Mouse (Mus musculus): Measurements from ENCODE around the gene Coq5. TPM values are rescaled to one million over a fixed set of nuclear protein-coding genes. Genes with fewer than 3 reads are reported as not detected.

Gene Coq5
- total and polyA plus RNA-seq, 2 experiments from 2014 or later = 29.6 to 42.8 TPM

GRCm38 (mm10) chr5:115333626-115334025 is 54.2 kb downstream of the Coq5 start:
- Histone ChIP-seq H3K27ac (ENCODE audit: low read depth, low read length) (no peak overlapping the region), H3K27me3 (ENCODE audit: insufficient read depth, low read length) (no peaks in the 10 kb centered on the region), H3K4me2 (ENCODE audit: low read depth, low read length, poor library complexity, severe bottlenecking) (no peak overlapping the region), H3K36me3 (ENCODE audit: insufficient read depth, low read length) (peaks cover 50% of the 10 kb centered on the region), H3K4me3 (ENCODE audit: low read depth, low read length) (no peak overlapping the region), H3K9me3 (ENCODE audit: low read length) (no peaks in the 10 kb centered on the region), H3K4me1 (ENCODE audit: insufficient read depth, low read length) (0 out of 2 replicates have a peak, but pooled peaks cover 4% of the 10 kb centered on the region), H3K9ac (replicated peaks; ENCODE audit: low read length, poor library complexity, severe bottlenecking) (no peak overlapping the region)
- 85% methylated on average over 3 of the region's 3 CpGs for WGBS
- TF ChIP-seq CTCF (IDR thresholded peaks at IDR 0.05) = no peak
- DNase-seq (ENCODE audit: low spot score) (no peak), ATAC-seq (ENCODE audit: low FRiP score) (no peak)

DNA sequence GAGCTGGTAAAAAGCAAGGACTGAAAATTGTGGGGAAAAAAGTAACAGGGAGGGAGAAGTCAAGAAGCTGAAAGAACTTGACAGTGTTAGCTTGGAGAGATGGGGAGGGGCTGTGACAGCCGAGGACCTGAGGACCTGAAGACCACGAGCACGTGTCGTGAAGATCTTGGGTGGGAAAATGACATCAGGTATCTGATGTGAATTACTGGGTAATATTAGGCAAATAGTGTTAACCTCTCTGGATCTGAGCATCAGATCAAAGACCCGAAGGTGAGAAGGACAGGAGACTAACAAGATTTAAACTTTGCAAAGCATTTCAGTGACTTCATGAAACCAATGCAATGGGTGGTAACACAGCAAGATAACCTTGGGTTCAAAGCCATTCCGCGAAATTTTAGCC is 60.5 kb downstream of the Coq5 start:
- WGBS = 26% methylated on average over 7 of the region's 7 CpGs
- Histone ChIP-seq H3K4me3 (ENCODE audit: low read depth, low read length) (peak overlapping the region; percentile 90), H3K27me3 (ENCODE audit: insufficient read depth, low read length) (no peaks in the 10 kb centered on the region), H3K9ac (replicated peaks; ENCODE audit: low read length, poor library complexity, severe bottlenecking) (peak overlapping the region; percentile 90; the same call in 1 of the 2 replicates), H3K9me3 (ENCODE audit: low read length) (no peaks in the 10 kb centered on the region), H3K36me3 (ENCODE audit: insufficient read depth, low read length) (peaks cover 33% of the 10 kb centered on the region), H3K4me2 (ENCODE audit: low read depth, low read length, poor library complexity, severe bottlenecking) (peak overlapping the region; percentile 69), H3K27ac (ENCODE audit: low read depth, low read length) (no peak overlapping the region), H3K4me1 (ENCODE audit: insufficient read depth, low read length) (peaks cover 5% of the 10 kb centered on the region)
- TF ChIP-seq CTCF (IDR thresholded peaks at IDR 0.05) = no peak
- DNase-seq (ENCODE audit: low spot score) (no peak), ATAC-seq (ENCODE audit: low FRiP score) (no peak)

- no peaks in the 10 kb centered on the region for H3K9me3 ChIP-seq (ENCODE audit: low read length)
- peak within 1 kb of the TSS; percentile 90 for H3K4me3 ChIP-seq (ENCODE audit: low read depth, low read length)
- under 1% methylated on average over 62 of the region's 62 CpGs for WGBS
- peaks cover 32% of the 10 kb centered on the region for H3K36me3 ChIP-seq (ENCODE audit: insufficient read depth, low read length)
- TF ChIP-seq CTCF (IDR thresholded peaks at IDR 0.05) = peak; percentile 42
- peak within 1 kb of the TSS; percentile 90 for H3K9ac ChIP-seq (replicated peaks; ENCODE audit: low read length, poor library complexity, severe bottlenecking)
- H3K4me1 ChIP-seq (ENCODE audit: insufficient read depth, low read length) = peaks cover 5% of the 10 kb centered on the region
- peak within 1 kb of the TSS; percentile 81 for H3K27ac ChIP-seq (ENCODE audit: low read depth, low read length)
- no peaks in the 10 kb centered on the region for H3K27me3 ChIP-seq (ENCODE audit: insufficient read depth, low read length)
- DNase-seq (ENCODE audit: low spot score) (peak; percentile 92), ATAC-seq (ENCODE audit: low FRiP score) (peak; percentile 92)
- peak within 1 kb of the TSS; percentile 69 for H3K4me2 ChIP-seq (ENCODE audit: low read depth, low read length, poor library complexity, severe bottlenecking)
These were observed 61.3 kb downstream of the Coq5 start, which contains the start of the genes Gatc and Triap1 for GRCm38 (mm10) chr5:115340577-115341313. Gene Gatc (minus strand): TSS chr5:115341178. Gene Triap1 (plus strand): TSS chr5:115341225.

GRCm38 (mm10) chr5:115341314-115342165 is 62.1 kb downstream of the Coq5 start:
- Histone ChIP-seq H3K27ac (ENCODE audit: low read depth, low read length) (peak overlapping the region; percentile 81), H3K9me3 (ENCODE audit: low read length) (no peaks in the 10 kb centered on the region), H3K4me2 (ENCODE audit: low read depth, low read length, poor library complexity, severe bottlenecking) (peak overlapping the region; percentile 69), H3K4me3 (ENCODE audit: low read depth, low read length) (peak overlapping the region; percentile 90), H3K9ac (replicated peaks; ENCODE audit: low read length, poor library complexity, severe bottlenecking) (peak overlapping the region; percentile 90), H3K36me3 (ENCODE audit: insufficient read depth, low read length) (peaks cover 28% of the 10 kb centered on the region), H3K27me3 (ENCODE audit: insufficient read depth, low read length) (no peaks in the 10 kb centered on the region), H3K4me1 (ENCODE audit: insufficient read depth, low read length) (peaks cover 5% of the 10 kb centered on the region)
- DNase-seq (ENCODE audit: low spot score) = no peak
- no peak for TF ChIP-seq CTCF (IDR thresholded peaks at IDR 0.05)
- no peak for ATAC-seq (ENCODE audit: low FRiP score)
- WGBS = 12% methylated on average over 36 of the region's 36 CpGs

Other genes with a start within 250 kb of the Coq5 start
- not detected in 2 replicates for gene Gm10401, start 181.4 kb upstream of the Coq5 start, total RNA-seq (2014; rRNA removed)
- gene Gm10401, start 181.4 kb upstream of the Coq5 start, polyA plus RNA-seq (2015; fragmentation: Nextera tagmentation; extraction: Ambion mirVana) = 42.9 and 44.1 TPM in 2 replicates
- gene Acads, start 160.3 kb upstream of the Coq5 start, total RNA-seq (2014; rRNA removed) = 16.5 and 17.4 TPM in 2 replicates
- gene Acads, start 160.3 kb upstream of the Coq5 start, polyA plus RNA-seq (2015; fragmentation: Nextera tagmentation; extraction: Ambion mirVana) = 13.4 and 14.1 TPM in 2 replicates
- 28.4 and 30.0 TPM in 2 replicates for gene Unc119b, start 144.7 kb upstream of the Coq5 start, total RNA-seq (2014; rRNA removed)
- 16.9 and 18.4 TPM in 2 replicates for gene Unc119b, start 144.7 kb upstream of the Coq5 start, polyA plus RNA-seq (2015; fragmentation: Nextera tagmentation; extraction: Ambion mirVana)
- gene Mlec, start 121.5 kb upstream of the Coq5 start, total RNA-seq (2014; rRNA removed) = 61.7 and 64.6 TPM in 2 replicates
- gene Mlec, start 121.5 kb upstream of the Coq5 start, polyA plus RNA-seq (2015; fragmentation: Nextera tagmentation; extraction: Ambion mirVana) = 11.4 and 16.2 TPM in 2 replicates
- gene Cabp1, start 85.3 kb upstream of the Coq5 start, total RNA-seq (2014; rRNA removed) = 15.5 and 29.8 TPM in 2 replicates
- gene Cabp1, start 85.3 kb upstream of the Coq5 start, polyA plus RNA-seq (2015; fragmentation: Nextera tagmentation; extraction: Ambion mirVana) = 11.1 and 12.7 TPM in 2 replicates
- 33.2 and 41.5 TPM in 2 replicates for gene Pop5, start 43.8 kb upstream of the Coq5 start, total RNA-seq (2014; rRNA removed)
- 95.5 and 101 TPM in 2 replicates for gene Pop5, start 43.8 kb upstream of the Coq5 start, polyA plus RNA-seq (2015; fragmentation: Nextera tagmentation; extraction: Ambion mirVana)
- gene Rnf10, start 6.8 kb upstream of the Coq5 start, total RNA-seq (2014; rRNA removed) = 103 and 118 TPM in 2 replicates
- 154 and 158 TPM in 2 replicates for gene Rnf10, start 6.8 kb upstream of the Coq5 start, polyA plus RNA-seq (2015; fragmentation: Nextera tagmentation; extraction: Ambion mirVana)
- gene Dynll1, start 21.3 kb downstream of the Coq5 start, total RNA-seq (2014; rRNA removed) = 196 and 214 TPM in 2 replicates
- gene Dynll1, start 21.3 kb downstream of the Coq5 start, polyA plus RNA-seq (2015; fragmentation: Nextera tagmentation; extraction: Ambion mirVana) = 893 and 930 TPM in 2 replicates
- gene Srsf9, start 47.5 kb downstream of the Coq5 start, total RNA-seq (2014; rRNA removed) = 44.1 and 45.5 TPM in 2 replicates
- gene Srsf9, start 47.5 kb downstream of the Coq5 start, polyA plus RNA-seq (2015; fragmentation: Nextera tagmentation; extraction: Ambion mirVana) = 88.0 and 93.8 TPM in 2 replicates
- 17.6 and 27.8 TPM in 2 replicates for gene Gatc, start 61.5 kb downstream of the Coq5 start, total RNA-seq (2014; rRNA removed)
- 39.2 and 42.4 TPM in 2 replicates for gene Gatc, start 61.5 kb downstream of the Coq5 start, polyA plus RNA-seq (2015; fragmentation: Nextera tagmentation; extraction: Ambion mirVana)
- gene Triap1, start 61.6 kb downstream of the Coq5 start, total RNA-seq (2014; rRNA removed) = 10.7 and 16.9 TPM in 2 replicates
- gene Triap1, start 61.6 kb downstream of the Coq5 start, polyA plus RNA-seq (2015; fragmentation: Nextera tagmentation; extraction: Ambion mirVana) = 53.8 and 54.5 TPM in 2 replicates
- 1,189 and 1,342 TPM in 2 replicates for gene Cox6a1, start 69.3 kb downstream of the Coq5 start, total RNA-seq (2014; rRNA removed)
- gene Cox6a1, start 69.3 kb downstream of the Coq5 start, polyA plus RNA-seq (2015; fragmentation: Nextera tagmentation; extraction: Ambion mirVana) = 1,504 and 1,624 TPM in 2 replicates
- gene Msi1, start 149.9 kb downstream of the Coq5 start, total RNA-seq (2014; rRNA removed) = 72.5 and 82.9 TPM in 2 replicates
- 41.1 and 52.1 TPM in 2 replicates for gene Msi1, start 149.9 kb downstream of the Coq5 start, polyA plus RNA-seq (2015; fragmentation: Nextera tagmentation; extraction: Ambion mirVana)
- gene Pla2g1b, start 186.6 kb downstream of the Coq5 start, total RNA-seq (2014; rRNA removed) = not detected in 2 replicates
- not detected in 2 replicates for gene Pla2g1b, start 186.6 kb downstream of the Coq5 start, polyA plus RNA-seq (2015; fragmentation: Nextera tagmentation; extraction: Ambion mirVana)
- 19.5 and 25.6 TPM in 2 replicates for gene Sirt4, start 205.1 kb downstream of the Coq5 start, total RNA-seq (2014; rRNA removed)
- 22.4 and 27.0 TPM in 2 replicates for gene Sirt4, start 205.1 kb downstream of the Coq5 start, polyA plus RNA-seq (2015; fragmentation: Nextera tagmentation; extraction: Ambion mirVana)
- gene Pxn, start 227.0 kb downstream of the Coq5 start, total RNA-seq (2014; rRNA removed) = 34.6 and 39.4 TPM in 2 replicates
- 15.3 and 15.9 TPM in 2 replicates for gene Pxn, start 227.0 kb downstream of the Coq5 start, polyA plus RNA-seq (2015; fragmentation: Nextera tagmentation; extraction: Ambion mirVana)

All from midbrain, postnatal 0 days (tissue).